In genomic region chr2:115764595-115765305, GRCm38 (mm10) we compare ENCODE assay signal across 19 mouse cellular contexts.
DNase-seq lines count a peak whose midpoint lies in the region; ATAC-seq and TF ChIP-seq lines count a peak whose summit lies in the region.
"Had no signal": no experiment of that assay in that cellular context is flagged by ENCODE, and none has a peak within 500 bp of the region (broad histone marks: within the 10 kb centered on the region; RNA-seq: fewer than 3 reads in every experiment).

No protein-coding gene starts in this region.

- H3K9me3 ChIP-seq in intestine, embryonic 16.5 days (ENCODE audit: control insufficient read depth, low read length) = no peaks in the 10 kb centered on the region
- no peaks in the 10 kb centered on the region for H3K9me3 ChIP-seq in stomach, embryonic 14.5 days (ENCODE audit: control insufficient read depth, low read depth, low read length)
- H3K9me3 ChIP-seq: hindbrain, embryonic 15.5 days; limb, embryonic 12.5 days; neural tube, embryonic 12.5 days had no signal

- H3K4me2 ChIP-seq in intestine, embryonic 16.5 days (ENCODE audit: low read depth, low read length) = no peak overlapping the region
- no peak overlapping the region for H3K4me2 ChIP-seq in stomach, embryonic 14.5 days (replicated peaks; ENCODE audit: low read depth, low read length)
- H3K4me2 ChIP-seq: hindbrain, embryonic 15.5 days; limb, embryonic 12.5 days; lung, embryonic 14.5 days; neural tube, embryonic 12.5 days had no signal

- 62% methylated on average over 8 of the region's 8 CpGs for WGBS in lung, adult 2 months
- 60% methylated on average over 8 of the region's 8 CpGs for WGBS in intestine, embryonic 16.5 days
- WGBS in stomach, embryonic 14.5 days = 53% methylated on average over 8 of the region's 8 CpGs

- no peak for TF ChIP-seq CTCF in lung, adult 2 months (IDR thresholded peaks at IDR 0.05; ENCODE audit: insufficient read depth, low read length)

- peak; percentile 53 for ATAC-seq in intestine, embryonic 16.5 days
- no peak for ATAC-seq in stomach, embryonic 14.5 days (ENCODE audit: insufficient number of reproducible peaks, insufficient read depth, low FRiP score, low read depth)
- ATAC-seq: forebrain, postnatal 0 days had no signal

- peak; percentile 50 for DNase-seq in adrenal gland, adult 2 months
- DNase-seq in adrenal gland, postnatal 10 days = no peak
- DNase-seq in lung, postnatal 25 days (ENCODE audit: low spot score) = peak; percentile 21
- DNase-seq in lung, adult 2 months = no peak
- DNase-seq in cerebellum, adult 11 months = no peak
- no peak for DNase-seq in T-cell, adult 2 months (ENCODE audit: low spot score)
- DNase-seq: cerebellum, adult 8-10 months; forebrain, postnatal 0 days; gastrocnemius, postnatal 25 days; lung, embryonic 14.5 days; midbrain, embryonic 14.5 days; spleen, adult 18-20 months had no signal

- no peak for TF ChIP-seq POLR2A in lung, adult 2 months (IDR thresholded peaks at IDR 0.05; ENCODE audit: borderline replicate concordance, extremely low read depth, low read depth, low read length)

- no peaks in the 10 kb centered on the region; the same call in 1 of the 2 replicates for H3K4me1 ChIP-seq in lung, adult 2 months (ENCODE audit: control insufficient read depth, insufficient read depth, low read length)
- H3K4me1 ChIP-seq in intestine, embryonic 16.5 days (ENCODE audit: control insufficient read depth, insufficient read depth, low read length) = no peaks in the 10 kb centered on the region; the same call in 1 of the 2 replicates
- H3K4me1 ChIP-seq in stomach, embryonic 14.5 days (ENCODE audit: control insufficient read depth, insufficient read depth, low read length) = 0 out of 2 replicates have a peak, but pooled peaks cover 9% of the 10 kb centered on the region
- H3K4me1 ChIP-seq: hindbrain, embryonic 15.5 days; limb, embryonic 12.5 days; neural tube, embryonic 12.5 days had no signal

- H3K9ac ChIP-seq in intestine, embryonic 16.5 days (ENCODE audit: low read depth, low read length) = no peak overlapping the region
- H3K9ac ChIP-seq in stomach, embryonic 14.5 days (replicated peaks; ENCODE audit: low read depth, low read length) = no peak overlapping the region
- H3K9ac ChIP-seq: forebrain, postnatal 0 days; hindbrain, embryonic 15.5 days; limb, embryonic 12.5 days; lung, embryonic 14.5 days; neural tube, embryonic 12.5 days had no signal

- H3K27ac ChIP-seq in intestine, embryonic 16.5 days (ENCODE audit: low read length) = no peak overlapping the region
- H3K27ac ChIP-seq in stomach, embryonic 14.5 days (ENCODE audit: low read length) = 0 out of 2 replicates have a peak overlapping the region, but pooled peaks have one; percentile 21
- H3K27ac ChIP-seq: hindbrain, embryonic 15.5 days; left cerebral cortex, adult 2 months; limb, embryonic 12.5 days; neural tube, embryonic 12.5 days had no signal

- no peak overlapping the region for H3K4me3 ChIP-seq in lung, adult 2 months (replicated peaks; ENCODE audit: extremely low read depth, low read depth, low read length)
- H3K4me3 ChIP-seq in intestine, embryonic 16.5 days (ENCODE audit: low read length) = no peak overlapping the region
- H3K4me3 ChIP-seq in stomach, embryonic 14.5 days (ENCODE audit: low read depth, low read length) = no peak overlapping the region
- H3K4me3 ChIP-seq: erythroblast, embryonic 14.5 days; hindbrain, embryonic 15.5 days; left cerebral cortex, adult 2 months; limb, embryonic 12.5 days; neural tube, embryonic 12.5 days had no signal

- no peaks in the 10 kb centered on the region for H3K36me3 ChIP-seq in intestine, embryonic 16.5 days (ENCODE audit: control insufficient read depth, insufficient read depth, low read length)
- H3K36me3 ChIP-seq in stomach, embryonic 14.5 days (ENCODE audit: control insufficient read depth, insufficient read depth, low read length) = no peaks in the 10 kb centered on the region
- H3K36me3 ChIP-seq: hindbrain, embryonic 15.5 days; limb, embryonic 12.5 days; neural tube, embryonic 12.5 days had no signal

- H3K27me3 ChIP-seq in intestine, embryonic 16.5 days (replicated peaks; ENCODE audit: control insufficient read depth, insufficient read depth, low read length) = no peaks in the 10 kb centered on the region
- H3K27me3 ChIP-seq in stomach, embryonic 14.5 days (ENCODE audit: control insufficient read depth, insufficient read depth, low read length) = no peaks in the 10 kb centered on the region
- H3K27me3 ChIP-seq: hindbrain, embryonic 15.5 days; limb, embryonic 12.5 days; neural tube, embryonic 12.5 days had no signal

Comparison
In these comparisons a context has a peak if more than half of its experiments do, and no peak if none do; other contexts are left out.
1. DNase-seq: peak in adrenal gland, adult 2 months (single experiment) and lung, postnatal 25 days (single experiment); none in adrenal gland, postnatal 10 days (single experiment), lung, adult 2 months (single experiment), cerebellum, adult 11 months (single experiment) and T-cell, adult 2 months (single experiment).